Mouse (Mus musculus) right cerebral cortex, postnatal 25 days (tissue): ENCODE data around the gene Rimbp2.
"Not testable (repeated sequence)": the region's sequence is repeated elsewhere in the genome, so short reads cannot be mapped to it uniquely, and the experiment has no call there.

Experiments
- DNase-seq: peaks from one replicate; pipeline ENCODE4 v3.0.0; 2022

The Rimbp2 gene

DNA sequence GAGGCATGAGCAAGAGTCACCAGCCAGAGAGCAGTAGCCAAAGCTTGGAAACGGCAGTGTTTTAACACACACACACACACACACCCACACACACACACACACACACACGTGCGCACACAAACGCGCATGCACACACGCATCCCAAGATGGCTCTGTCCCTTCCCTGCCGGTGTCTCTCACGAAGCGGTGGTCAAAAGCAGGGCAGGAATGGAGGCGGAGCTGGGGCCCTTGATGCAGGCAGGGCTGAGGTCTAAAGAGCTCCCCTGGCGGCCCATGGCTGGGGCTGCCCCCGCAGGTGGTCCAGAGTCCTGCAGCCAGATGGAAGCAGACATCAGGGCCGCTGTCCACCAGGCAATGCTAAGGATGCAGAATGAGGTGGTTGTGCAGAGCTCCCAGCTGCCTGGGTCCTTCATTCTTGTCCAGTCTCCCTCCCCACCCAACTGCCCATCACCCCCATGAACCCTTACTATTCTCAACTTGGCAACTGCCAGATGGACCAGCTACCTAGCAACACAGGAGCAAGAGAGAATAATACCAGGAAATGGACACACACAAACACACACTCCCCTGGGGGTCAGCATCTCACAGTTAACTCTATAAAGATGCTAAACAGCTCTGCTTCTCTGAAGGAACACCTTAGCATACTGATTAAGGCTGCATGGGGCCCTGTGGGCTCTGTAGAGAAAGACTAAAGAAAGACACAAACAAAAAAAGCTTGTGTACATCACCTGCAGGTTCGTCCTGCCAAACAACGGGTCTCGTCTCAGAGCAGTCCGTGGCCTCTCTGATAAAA is at the start of gene Rimbp2:
Gene Rimbp2 (minus strand): TSS at position 209 of the 793 bp plus-strand sequence.
- peak; percentile 71 for DNase-seq

DNA sequence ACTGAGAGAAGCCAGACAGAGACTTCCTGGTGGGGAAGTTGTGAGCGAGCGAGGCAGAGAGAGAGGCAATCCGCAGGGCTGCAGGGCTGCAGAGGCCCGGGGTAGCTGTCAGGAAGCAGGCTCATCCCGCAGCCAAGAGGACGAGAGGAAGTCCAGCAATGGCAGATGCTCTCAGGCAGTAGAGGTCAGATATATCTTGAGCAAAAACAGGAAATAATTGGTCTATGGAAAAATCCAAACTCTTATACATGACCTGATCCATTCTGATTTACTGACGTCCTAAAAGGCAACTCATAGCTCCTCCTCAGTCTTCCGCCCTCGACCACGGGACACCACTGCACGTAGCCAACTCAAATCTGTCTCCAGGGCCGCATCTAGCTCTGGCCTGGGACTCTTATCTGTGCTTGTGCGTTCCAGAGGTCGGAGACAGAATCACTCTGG is 49.3 kb upstream of the Rimbp2 start:
- no peak for DNase-seq

DNA sequence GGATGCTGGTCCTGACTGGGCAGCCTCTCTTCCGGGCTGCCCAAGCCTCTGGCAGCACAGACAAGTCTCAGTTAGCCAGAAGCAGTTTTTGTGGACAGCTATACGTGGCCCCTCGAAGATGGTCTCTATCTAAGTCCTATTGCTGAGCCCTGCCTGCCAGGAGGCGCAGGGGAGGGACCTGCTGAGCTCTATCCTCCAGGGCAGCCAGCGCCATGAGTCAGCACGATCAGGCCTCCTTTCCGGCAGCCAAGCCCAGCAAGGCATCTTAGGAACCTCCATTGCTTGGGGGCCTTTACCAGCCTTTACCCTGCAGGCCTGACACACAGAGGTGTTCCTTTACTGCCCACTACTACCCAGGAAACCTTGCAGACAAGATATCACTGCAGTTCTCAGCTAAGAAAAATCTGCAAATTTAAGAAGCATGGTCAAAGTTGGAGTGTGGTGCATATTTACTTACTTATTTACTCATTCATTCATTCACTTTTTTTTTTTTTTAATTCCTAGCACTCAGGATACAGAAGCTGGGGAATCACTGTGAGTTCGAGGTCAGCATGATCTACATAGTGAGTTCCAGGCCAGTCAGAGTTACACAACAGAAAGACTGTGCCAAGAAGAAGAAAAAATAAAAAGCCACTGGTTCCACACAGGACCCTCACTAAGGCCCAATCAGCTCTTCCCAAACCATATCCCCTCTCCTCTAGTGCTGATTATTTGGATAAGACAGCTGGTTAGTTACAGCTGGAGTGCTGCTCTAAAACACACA is 47.6 kb upstream of the Rimbp2 start:
- DNase-seq, result no peak

- no peak for DNase-seq
Measured at GRCm38 (mm10) chr5:128987141-128987954, 34.1 kb upstream of the Rimbp2 start.

GRCm38 (mm10) chr5:128985946-128986345 is 32.7 kb upstream of the Rimbp2 start:
- DNase-seq, result no peak

- no peak for DNase-seq
Measured at GRCm38 (mm10) chr5:128984536-128984935, 31.2 kb upstream of the Rimbp2 start.

GRCm38 (mm10) chr5:128981607-128982006 is 28.3 kb upstream of the Rimbp2 start:
- peak; percentile 35 for DNase-seq

GRCm38 (mm10) chr5:128980857-128981256 is 27.6 kb upstream of the Rimbp2 start:
- no peak for DNase-seq

GRCm38 (mm10) chr5:128978957-128979356 is 25.7 kb upstream of the Rimbp2 start:
- DNase-seq, result no peak

DNA sequence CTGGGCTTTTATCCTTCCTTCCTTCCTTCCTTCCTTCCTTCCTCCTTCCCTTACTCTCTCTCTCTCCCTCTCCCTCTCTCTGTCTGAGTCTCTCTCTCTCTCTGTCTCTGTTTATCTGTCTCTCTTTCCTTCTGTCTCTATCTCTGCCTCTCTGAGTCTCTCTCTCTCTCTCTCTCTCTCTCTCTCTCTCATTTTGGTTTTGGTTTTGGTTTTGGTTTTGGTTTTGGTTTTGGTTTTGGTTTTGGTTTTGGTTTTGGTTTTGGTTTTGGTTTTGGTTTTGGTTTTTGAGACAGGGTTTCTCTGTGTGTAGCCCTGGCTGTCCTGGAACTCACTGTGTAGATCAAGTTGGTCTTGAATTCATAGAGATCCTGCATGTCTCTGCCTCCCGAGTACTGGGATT is 24.2 kb upstream of the Rimbp2 start:
- not testable (repeated sequence) for DNase-seq

GRCm38 (mm10) chr5:128976266-128976665 is 23.0 kb upstream of the Rimbp2 start:
- DNase-seq, result no peak

GRCm38 (mm10) chr5:128971298-128971697 is 18.0 kb upstream of the Rimbp2 start:
- DNase-seq, result peak; percentile 67

DNA sequence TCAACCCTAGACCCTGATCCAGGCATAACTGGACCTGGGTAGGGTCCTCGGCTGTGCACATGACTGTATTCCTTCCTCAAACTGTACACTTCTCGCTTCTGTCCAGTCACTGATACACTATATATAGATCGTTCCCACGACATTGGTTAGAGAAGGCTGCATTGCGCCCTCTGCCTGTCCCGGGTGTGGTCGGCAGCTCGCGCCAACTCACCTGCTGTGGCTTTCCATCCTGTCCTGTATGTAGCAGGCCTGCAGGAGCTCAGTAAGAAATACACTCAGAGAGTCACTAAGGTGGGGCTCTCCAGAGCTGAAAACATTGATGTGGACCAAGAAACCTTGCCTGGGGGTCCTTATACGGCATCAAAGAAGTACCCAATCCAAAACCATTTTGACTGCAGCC is 17.6 kb upstream of the Rimbp2 start:
- DNase-seq, result no peak

- no peak for DNase-seq
Measured at GRCm38 (mm10) chr5:128964353-128964752, 11.1 kb upstream of the Rimbp2 start.

DNA sequence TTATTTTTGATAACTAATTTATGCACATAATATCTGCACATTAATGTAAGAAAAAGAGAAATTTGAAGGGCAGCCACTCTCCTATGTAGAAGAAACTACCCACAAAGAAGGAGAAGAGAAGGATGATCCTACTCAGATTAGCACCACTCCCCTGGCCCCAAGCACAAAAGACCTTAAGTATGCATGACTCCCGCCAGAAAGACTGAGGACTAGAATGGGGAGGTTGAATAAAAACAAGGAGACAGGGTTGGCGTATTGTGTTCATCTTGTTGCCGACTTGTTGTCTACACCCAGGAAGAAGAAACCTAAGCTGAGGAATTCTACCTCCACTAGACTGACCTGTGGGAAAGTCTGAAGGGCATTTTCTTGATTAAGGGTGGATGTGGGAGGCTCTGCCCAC is 5.6 kb upstream of the Rimbp2 start:
- no peak for DNase-seq

DNA sequence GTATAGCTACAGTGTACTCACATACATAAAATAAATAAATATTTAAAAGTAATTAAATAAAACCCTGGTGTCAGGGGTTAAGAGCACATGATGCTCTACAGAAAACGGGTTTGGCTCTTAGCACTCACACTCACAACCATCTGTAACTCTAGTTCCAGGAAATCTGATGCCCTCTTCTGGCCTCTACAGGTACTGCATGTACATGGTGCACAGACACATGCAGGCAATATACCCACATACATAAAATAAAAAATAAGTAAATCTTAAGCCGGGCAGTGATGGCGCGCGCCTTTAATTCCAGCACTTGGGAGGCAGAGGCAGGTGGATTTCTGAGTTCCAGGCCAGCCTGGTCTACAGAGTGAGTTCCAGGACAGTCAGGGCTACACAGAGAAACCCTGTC is 1.1 kb upstream of the Rimbp2 start:
- not testable (repeated sequence) for DNase-seq

GRCm38 (mm10) chr5:128952291-128953195 is 743 bp downstream of the Rimbp2 start:
- DNase-seq, result peak; percentile 71

DNA sequence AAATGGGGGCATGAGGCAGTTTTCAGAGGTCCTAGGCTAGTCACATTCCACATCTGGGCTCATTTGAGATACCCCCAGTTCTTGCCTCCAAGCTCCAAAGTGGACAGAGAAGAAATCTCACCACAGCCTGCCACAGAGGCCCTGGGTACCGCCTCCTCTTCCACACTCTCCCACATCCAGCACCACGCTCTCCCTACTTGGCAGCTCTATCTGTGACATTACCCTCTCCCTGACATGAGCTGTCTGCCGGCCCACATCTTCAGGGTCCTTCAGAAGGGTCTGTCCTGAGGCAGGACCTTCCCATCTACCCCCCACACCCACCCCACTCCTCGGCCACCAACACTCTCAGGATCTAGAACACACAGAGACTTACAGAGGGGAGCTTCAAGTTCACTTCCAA is 1.8 kb downstream of the Rimbp2 start:
- DNase-seq, result no peak

- DNase-seq, result no peak
Measured at GRCm38 (mm10) chr5:128947093-128947492, 6.2 kb downstream of the Rimbp2 start.

- DNase-seq, result no peak
Measured at GRCm38 (mm10) chr5:128940436-128940835, 12.8 kb downstream of the Rimbp2 start.

DNA sequence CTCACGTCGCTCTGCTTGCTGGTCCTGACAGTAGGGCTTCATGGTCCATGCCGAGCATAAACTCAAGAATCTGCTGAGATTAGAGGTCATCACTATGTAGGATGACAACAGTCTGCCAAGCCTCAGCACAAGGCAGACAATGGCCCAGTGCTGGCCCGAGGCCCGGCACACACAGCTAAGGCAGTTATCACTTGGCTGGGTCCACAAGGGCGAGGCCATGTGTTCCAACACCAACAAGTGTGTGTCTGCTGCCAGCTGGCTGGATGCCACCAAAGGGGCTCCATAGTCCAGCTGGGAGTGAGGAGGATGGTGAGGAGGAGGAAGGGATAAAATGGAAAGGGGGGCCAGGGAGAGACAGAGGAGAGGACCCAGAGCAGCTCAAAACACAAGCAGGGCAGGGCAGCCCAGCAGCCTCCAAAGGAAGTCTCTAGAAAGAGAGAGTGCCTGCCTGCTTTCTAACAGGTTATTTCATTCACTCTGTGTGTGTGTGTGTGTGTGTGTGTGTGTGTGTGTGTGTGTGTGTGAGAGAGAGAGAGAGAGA is 17.9 kb downstream of the Rimbp2 start:
- no peak for DNase-seq

DNA sequence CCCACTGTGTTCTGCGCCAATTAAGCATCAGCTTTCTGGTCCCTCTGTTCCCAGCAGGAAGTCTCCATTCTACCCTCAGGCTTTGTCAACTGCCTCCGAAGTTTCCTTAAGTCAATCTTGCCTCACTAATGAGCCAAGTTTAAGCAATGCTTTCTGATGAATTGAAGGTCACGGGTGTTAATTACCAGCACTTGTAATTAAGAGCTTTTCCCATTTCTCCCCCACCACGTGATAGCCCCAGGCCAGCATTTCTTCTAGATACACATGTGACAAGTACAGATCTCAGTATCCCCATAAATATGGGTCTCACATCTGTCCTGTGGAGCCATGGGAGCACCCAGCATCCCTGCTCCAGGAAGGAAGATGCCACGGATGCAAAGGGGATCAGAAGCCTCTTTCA is 20.5 kb downstream of the Rimbp2 start:
- no peak for DNase-seq
